Mouse (Mus musculus): ENCODE measurements around the gene Palm3. TPM values are rescaled to one million over a fixed set of nuclear protein-coding genes. Genes with fewer than 3 reads are reported as not detected.

Palm3 gene
- total and polyA plus RNA-seq, 3 experiments = 0.20 to 0.26 (median 0.21) TPM

DNA sequence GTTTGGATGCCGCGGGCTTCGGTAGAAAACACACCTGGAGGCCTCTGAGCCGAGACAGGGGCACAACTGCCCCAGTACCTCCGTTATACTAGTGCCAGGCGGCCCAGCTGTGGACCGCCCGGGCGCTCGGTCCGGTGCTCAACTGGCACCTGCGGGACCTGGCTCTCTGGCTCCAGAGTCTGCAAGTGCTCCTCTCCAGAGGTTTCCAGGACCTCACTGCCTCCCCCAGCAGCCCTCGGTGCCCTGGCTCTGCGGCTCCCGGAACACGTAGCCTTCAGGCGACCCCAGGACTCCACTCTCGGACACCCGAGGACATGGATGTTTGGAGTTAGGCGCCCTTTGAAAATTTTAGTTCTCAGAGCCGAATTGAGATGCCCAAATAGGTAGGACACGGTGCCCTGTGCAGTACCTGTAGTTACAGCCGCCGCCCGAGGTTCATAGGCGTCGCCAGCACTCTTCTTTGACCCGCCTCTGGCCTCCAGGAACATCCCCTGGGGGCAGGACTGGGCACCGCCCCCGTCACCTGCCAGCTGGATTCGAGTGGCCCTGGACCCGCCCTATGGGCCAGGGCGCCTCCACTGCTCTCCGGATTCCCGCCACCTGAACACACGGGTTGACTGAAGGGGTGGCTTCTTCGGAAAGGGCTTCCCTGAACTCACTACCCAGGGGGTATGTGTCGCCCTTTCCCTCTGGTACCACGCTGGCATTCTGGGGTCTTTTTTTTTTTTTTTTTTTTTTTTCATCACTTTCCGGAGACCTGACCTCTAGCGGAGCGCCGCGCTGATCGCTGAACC is 9.4 kb upstream of the Palm3 start, which contains the start of gene 2210011C24Rik:
Gene 2210011C24Rik, minus strand, starts transcription at position 467 of the 794 bp plus-strand sequence.
- WGBS = 2% methylated on average over 45 of the region's 45 CpGs
- Histone ChIP-seq H3K27ac (no peak within 1 kb of the TSS; the same call in 1 of the 2 replicates), H3K79me2 (replicated peaks; ENCODE audit: control insufficient read depth, insufficient read depth, low read length) (no peaks in the 10 kb centered on the region), H3K27me3 (ENCODE audit: control insufficient read depth, insufficient read depth, low read length) (peaks cover 2% of the 10 kb centered on the region; the same call in 1 of the 2 replicates), H3K36me3 (ENCODE audit: control insufficient read depth, insufficient read depth, low read length) (no peaks in the 10 kb centered on the region), H3K4me3 (peak within 1 kb of the TSS; percentile 58), H3K4me1 (ENCODE audit: control insufficient read depth, insufficient read depth, low read length) (peaks cover 2% of the 10 kb centered on the region), H3K9ac (ENCODE audit: low read depth, low read length) (peak within 1 kb of the TSS; percentile 79)
- intact Hi-C loops (cut with DNase I) = loop anchor here (2.0 kb wide), 2 partner anchors 13 to 55 kb away; partner anchors contain the start of gene Rfx1
- DNase-seq = peak in 1 of 2 experiments; percentile 24
- TF ChIP-seq EP300 (IDR thresholded peaks at IDR 0.05; ENCODE audit: insufficient read depth, low read depth, low read length) = no peak
- TF ChIP-seq CTCF (IDR thresholded peaks at IDR 0.05) = 0 out of 2 replicates have a peak, but pooled peaks have one; percentile 18

DNA sequence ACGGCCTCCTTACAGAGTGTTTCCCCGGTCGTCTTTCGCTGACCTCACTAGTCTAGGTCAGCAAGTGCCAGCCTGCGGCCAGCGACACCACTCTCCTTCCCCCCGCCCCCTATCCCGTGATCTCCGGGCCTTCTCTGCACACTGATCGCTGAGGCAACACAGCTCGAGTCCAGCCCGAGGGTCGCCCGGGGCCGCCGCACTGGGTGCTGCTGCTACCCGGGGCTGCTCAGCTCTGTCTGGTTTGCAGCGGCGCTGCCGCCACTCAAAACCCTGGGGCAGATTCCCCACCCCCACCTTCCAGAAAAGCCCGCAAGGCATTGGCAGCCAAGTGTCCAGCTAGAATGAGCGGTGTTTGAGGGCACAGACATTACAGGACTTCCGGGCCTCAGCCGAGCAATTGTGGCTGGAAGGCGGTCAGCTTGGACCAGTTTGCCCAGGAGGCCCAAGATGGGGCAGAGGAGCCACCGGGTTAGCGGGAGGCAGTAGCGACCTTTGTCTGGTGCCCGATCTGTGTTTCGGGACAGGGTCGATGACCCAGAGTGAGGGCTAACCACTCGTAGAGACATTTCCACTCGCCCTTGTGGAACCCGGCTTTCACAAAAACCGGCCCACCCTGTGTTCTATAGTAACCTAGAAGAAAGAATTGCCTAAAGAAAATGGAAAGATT is 8.6 kb upstream of the Palm3 start:
- no peak overlapping the region for H3K4me3 ChIP-seq
- H3K27ac ChIP-seq = no peak overlapping the region
- peaks cover 2% of the 10 kb centered on the region for H3K4me1 ChIP-seq (ENCODE audit: control insufficient read depth, insufficient read depth, low read length)
- WGBS = 33% methylated on average over 35 of the region's 35 CpGs
- no peaks in the 10 kb centered on the region for H3K36me3 ChIP-seq (ENCODE audit: control insufficient read depth, insufficient read depth, low read length)
- peak overlapping the region; percentile 35; the same call in 1 of the 2 replicates for H3K9ac ChIP-seq (ENCODE audit: low read depth, low read length)
- no peak for TF ChIP-seq CTCF (IDR thresholded peaks at IDR 0.05)
- TF ChIP-seq POLR2A (IDR thresholded peaks at IDR 0.05; ENCODE audit: insufficient read depth, low read depth, low read length) = no peak
- TF ChIP-seq EP300 (IDR thresholded peaks at IDR 0.05; ENCODE audit: insufficient read depth, low read depth, low read length) = no peak
- H3K27me3 ChIP-seq (ENCODE audit: control insufficient read depth, insufficient read depth, low read length) = peaks cover 2% of the 10 kb centered on the region; the same call in 1 of the 2 replicates
- intact Hi-C loops (cut with DNase I) = no loop called here
- peak in 1 of 2 experiments; percentile 41 for DNase-seq
- H3K79me2 ChIP-seq (replicated peaks; ENCODE audit: control insufficient read depth, insufficient read depth, low read length) = no peaks in the 10 kb centered on the region

DNA sequence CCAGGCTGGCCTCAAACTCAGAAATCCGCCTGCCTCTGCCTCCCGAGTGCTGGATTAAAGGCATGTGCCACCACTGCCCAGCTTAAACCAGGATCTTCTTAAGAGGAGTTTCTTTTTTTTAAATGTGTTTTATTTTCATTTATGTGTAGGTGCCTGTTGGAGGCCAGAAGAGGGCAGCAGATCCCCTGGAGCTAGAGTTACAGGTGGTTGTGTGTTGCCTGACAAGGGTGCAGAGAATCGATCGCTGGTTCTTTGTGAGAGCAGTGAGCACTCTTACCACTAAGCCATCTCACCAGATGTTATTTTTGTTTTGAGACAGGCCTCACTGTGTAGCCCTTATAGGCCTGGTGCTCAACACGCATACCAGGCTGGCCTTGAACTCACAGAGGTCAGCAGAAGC is 5.4 kb upstream of the Palm3 start:
- no peak overlapping the region for H3K9ac ChIP-seq (ENCODE audit: low read depth, low read length)
- 93% methylated on average over 5 of the region's 5 CpGs for WGBS
- H3K36me3 ChIP-seq (ENCODE audit: control insufficient read depth, insufficient read depth, low read length) = no peaks in the 10 kb centered on the region
- intact Hi-C loops (cut with DNase I) = no loop called here
- TF ChIP-seq CTCF (IDR thresholded peaks at IDR 0.05) = no peak
- no peak for TF ChIP-seq POLR2A (IDR thresholded peaks at IDR 0.05; ENCODE audit: insufficient read depth, low read depth, low read length)
- no peak for TF ChIP-seq EP300 (IDR thresholded peaks at IDR 0.05; ENCODE audit: insufficient read depth, low read depth, low read length)
- no peak overlapping the region for H3K27ac ChIP-seq
- DNase-seq = no peak
- no peaks in the 10 kb centered on the region for H3K79me2 ChIP-seq (replicated peaks; ENCODE audit: control insufficient read depth, insufficient read depth, low read length)
- H3K4me1 ChIP-seq (ENCODE audit: control insufficient read depth, insufficient read depth, low read length) = no peaks in the 10 kb centered on the region; the same call in 1 of the 2 replicates
- H3K4me3 ChIP-seq = no peak overlapping the region
- no peaks in the 10 kb centered on the region for H3K27me3 ChIP-seq (ENCODE audit: control insufficient read depth, insufficient read depth, low read length)

DNA sequence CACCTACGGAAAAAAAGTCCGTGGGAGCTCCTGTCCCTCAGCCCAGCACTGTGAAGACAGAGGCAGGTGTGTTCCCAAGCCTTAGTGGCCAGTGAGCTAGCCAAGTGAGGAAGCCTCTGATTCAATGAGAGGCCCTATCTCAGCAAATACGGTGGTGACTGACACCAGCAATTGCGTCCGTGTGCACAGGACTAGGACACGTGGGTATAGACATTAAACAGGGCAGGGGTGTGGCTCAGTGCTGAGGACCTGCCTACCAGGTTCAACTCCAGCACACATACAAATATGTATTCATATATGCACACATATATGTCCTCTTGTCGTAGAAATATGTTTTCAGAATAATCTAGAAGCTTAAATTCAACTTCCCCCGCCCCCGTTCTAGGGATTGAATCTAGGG is 1.5 kb upstream of the Palm3 start:
- H3K4me1 ChIP-seq (ENCODE audit: control insufficient read depth, insufficient read depth, low read length) = peaks cover 9% of the 10 kb centered on the region
- intact Hi-C loops (cut with DNase I) = no loop called here
- no peaks in the 10 kb centered on the region; the same call in 1 of the 2 replicates for H3K27me3 ChIP-seq (ENCODE audit: control insufficient read depth, insufficient read depth, low read length)
- H3K36me3 ChIP-seq (ENCODE audit: control insufficient read depth, insufficient read depth, low read length) = peaks cover 4% of the 10 kb centered on the region; the same call in 1 of the 2 replicates
- H3K27ac ChIP-seq = no peak overlapping the region
- WGBS = 88% methylated on average over 9 of the region's 9 CpGs
- no peak overlapping the region for H3K9ac ChIP-seq (ENCODE audit: low read depth, low read length)
- no peak for DNase-seq
- TF ChIP-seq POLR2A (IDR thresholded peaks at IDR 0.05; ENCODE audit: insufficient read depth, low read depth, low read length) (no peak), CTCF (IDR thresholded peaks at IDR 0.05) (no peak), EP300 (IDR thresholded peaks at IDR 0.05; ENCODE audit: insufficient read depth, low read depth, low read length) (no peak)
- H3K79me2 ChIP-seq (replicated peaks; ENCODE audit: control insufficient read depth, insufficient read depth, low read length) = no peaks in the 10 kb centered on the region
- no peak overlapping the region for H3K4me3 ChIP-seq

DNA sequence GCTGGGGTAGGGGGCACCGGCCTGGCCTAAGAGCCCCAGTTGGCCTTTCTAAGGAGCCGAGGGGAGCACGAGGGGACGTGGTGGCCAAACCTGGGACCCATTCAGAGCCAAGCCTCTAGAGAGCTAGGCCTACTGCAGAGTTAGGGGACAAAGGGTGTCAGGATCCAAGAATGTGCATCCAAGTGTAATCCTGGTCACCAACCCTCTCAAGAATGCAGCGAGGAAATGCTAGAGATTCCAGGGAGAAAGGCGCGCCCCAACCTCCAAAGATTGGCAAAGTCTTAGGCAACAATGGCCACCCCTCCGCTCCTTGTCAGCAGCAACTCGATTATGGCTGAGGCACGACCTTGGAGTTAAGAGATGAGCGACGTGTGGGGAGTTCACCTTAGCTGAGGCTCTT is 298 bp downstream of the Palm3 start:
- H3K79me2 ChIP-seq (replicated peaks; ENCODE audit: control insufficient read depth, insufficient read depth, low read length) = no peaks in the 10 kb centered on the region
- H3K9ac ChIP-seq (ENCODE audit: low read depth, low read length) = no peak overlapping the region
- DNase-seq = no peak
- no peaks in the 10 kb centered on the region; the same call in 1 of the 2 replicates for H3K27me3 ChIP-seq (ENCODE audit: control insufficient read depth, insufficient read depth, low read length)
- TF ChIP-seq EP300 (IDR thresholded peaks at IDR 0.05; ENCODE audit: insufficient read depth, low read depth, low read length) (no peak), CTCF (IDR thresholded peaks at IDR 0.05) (no peak), POLR2A (IDR thresholded peaks at IDR 0.05; ENCODE audit: insufficient read depth, low read depth, low read length) (no peak)
- peaks cover 4% of the 10 kb centered on the region; the same call in 1 of the 2 replicates for H3K36me3 ChIP-seq (ENCODE audit: control insufficient read depth, insufficient read depth, low read length)
- no peak overlapping the region for H3K4me3 ChIP-seq
- no peak overlapping the region for H3K27ac ChIP-seq
- intact Hi-C loops (cut with DNase I) = no loop called here
- peaks cover 9% of the 10 kb centered on the region for H3K4me1 ChIP-seq (ENCODE audit: control insufficient read depth, insufficient read depth, low read length)
- WGBS = 52% methylated on average over 12 of the region's 12 CpGs
